Mouse (Mus musculus) liver, embryonic 12.5 days (tissue): ENCODE data around the gene Elp5. TPM values are rescaled to one million over a fixed set of nuclear protein-coding genes. Genes with fewer than 3 reads are reported as not detected.

Experiments
- ATAC-seq: fragments of 200-750 bp; cut with Nextera tagmentation; 2 replicates; pipeline ENCODE4 v1.8.0; 2017; ENCODE audit warnings: moderate number of reproducible peaks, mild to moderate bottlenecking, moderate library complexity
- H3K27ac ChIP-seq: fragments of 300-500 bp; sonication (generic); 2 replicates; pipeline ENCODE4 v1.5.1; 2016; ENCODE audit warnings: mild to moderate bottlenecking
- H3K27me3 ChIP-seq: fragments of 300-500 bp; sonication (generic); replicated peaks from 2 replicates; pipeline ENCODE4 v1.6.1; 2016; ENCODE audit warnings: mild to moderate bottlenecking, moderate library complexity
- H3K36me3 ChIP-seq: fragments of 300-500 bp; sonication (generic); 2 replicates; pipeline ENCODE4 v1.6.1; 2016; ENCODE audit warnings: mild to moderate bottlenecking, moderate library complexity
- H3K4me1 ChIP-seq: fragments of 300-500 bp; sonication (generic); 2 replicates; pipeline ENCODE4 v1.6.1; 2016
- H3K4me2 ChIP-seq: fragments of 300-500 bp; sonication (generic); 2 replicates; pipeline ENCODE4 v1.6.1; 2016; ENCODE audit warnings: mild to moderate bottlenecking, moderate library complexity
- H3K4me3 ChIP-seq: fragments of 300-500 bp; sonication (generic); 2 replicates; pipeline ENCODE4 v1.5.1; 2016; ENCODE audit warnings: mild to moderate bottlenecking, moderate library complexity
- H3K9ac ChIP-seq: fragments of 300-500 bp; sonication (generic); 2 replicates; pipeline ENCODE4 v1.6.1; 2016; ENCODE audit warnings: mild to moderate bottlenecking, moderate library complexity
- H3K9me3 ChIP-seq: fragments of 300-500 bp; sonication (generic); replicated peaks from 2 replicates; pipeline ENCODE4 v1.6.1; 2016; ENCODE audit warnings: mild to moderate bottlenecking, moderate library complexity
- WGBS: fragments of 180-500 bp; shearing (Covaris S2); methylation state at CpG from one replicate; pipeline ENCODE4 v1.1.7; 2016; ENCODE audit not compliant: insufficient replicate concordance; 5-methylcytosine and 5-hydroxymethylcytosine counted together
- polyA plus RNA-seq: library from polyadenylated mRNA; unstranded; fragments of >200 nt; fragmentation: Nextera tagmentation; extraction: Ambion mirVana; gene quantifications from 2 replicates; pipeline ENCODE4 v1.2.1, GENCODE M21; 2016

Gene Elp5
- polyA plus RNA-seq, 1 experiment from 2014 or later, result 91.8 TPM

- Histone ChIP-seq H3K4me3 (peak overlapping the region; percentile 68; the same call in 1 of the 2 replicates), H3K4me1 (peaks cover 42% of the 10 kb centered on the region), H3K27ac (no peak overlapping the region), H3K4me2 (peak overlapping the region; percentile 84), H3K9ac (peak overlapping the region; percentile 82), H3K9me3 (no peaks in the 10 kb centered on the region), H3K27me3 (no peaks in the 10 kb centered on the region), H3K36me3 (peaks cover 50% of the 10 kb centered on the region)
- ATAC-seq, result no peak
- WGBS, result 62% methylated on average over 5 of the region's 5 CpGs
Measured at GRCm38 (mm10) chr11:70014051-70014450, 31.7 kb upstream of the Elp5 start.

DNA sequence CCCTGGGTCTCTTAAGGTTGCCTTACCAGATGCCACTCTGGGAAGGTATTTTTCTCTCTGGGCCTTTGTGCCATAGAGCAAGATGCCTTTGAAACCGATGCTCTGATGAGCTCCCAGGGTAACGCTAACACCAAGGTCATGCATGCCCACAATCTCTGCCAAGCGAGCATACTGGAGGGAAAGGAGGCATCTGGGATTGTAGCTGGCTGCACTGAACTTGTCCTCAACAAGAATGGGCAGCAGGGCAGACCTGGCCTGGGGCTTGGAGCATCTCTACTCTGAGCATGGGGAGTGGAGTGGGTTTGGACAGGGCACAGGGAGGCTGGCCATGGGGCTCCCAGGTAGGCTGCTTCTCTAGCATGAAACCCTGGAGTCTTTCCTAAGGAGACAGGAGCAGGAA is 31.1 kb upstream of the Elp5 start:
- H3K27me3 ChIP-seq, result no peaks in the 10 kb centered on the region
- H3K9me3 ChIP-seq, result no peaks in the 10 kb centered on the region
- H3K9ac ChIP-seq, result no peak overlapping the region
- ATAC-seq, result no peak
- no peak overlapping the region for H3K4me3 ChIP-seq
- peaks cover 56% of the 10 kb centered on the region for H3K36me3 ChIP-seq
- H3K4me2 ChIP-seq, result no peak overlapping the region
- no peak overlapping the region for H3K27ac ChIP-seq
- H3K4me1 ChIP-seq, result peaks cover 36% of the 10 kb centered on the region
- 81% methylated on average over 3 of the region's 3 CpGs for WGBS

DNA sequence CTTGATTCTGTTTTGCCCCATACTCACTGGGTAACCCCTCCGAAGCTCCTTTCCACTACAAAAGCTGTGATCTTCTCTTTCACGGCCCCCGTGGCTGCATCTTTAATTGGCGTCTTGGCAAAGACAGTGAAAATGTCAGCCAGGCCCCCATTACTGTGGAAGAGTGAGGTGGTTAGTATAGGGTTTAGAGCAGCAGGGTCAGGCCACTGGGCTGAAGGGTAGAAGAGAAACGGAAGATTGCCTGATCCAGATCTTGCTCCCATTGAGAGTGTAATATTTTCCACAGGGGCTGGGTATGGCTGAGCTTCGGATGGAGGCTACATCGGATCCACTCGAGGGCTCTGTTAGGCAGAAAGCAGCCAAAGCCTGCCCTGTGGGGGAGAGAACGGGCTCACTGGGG is 30.6 kb upstream of the Elp5 start:
- no peak for ATAC-seq
- Histone ChIP-seq H3K4me2 (no peak overlapping the region), H3K4me3 (no peak overlapping the region), H3K27me3 (no peaks in the 10 kb centered on the region), H3K9ac (no peak overlapping the region), H3K27ac (no peak overlapping the region), H3K9me3 (no peaks in the 10 kb centered on the region), H3K36me3 (peaks cover 61% of the 10 kb centered on the region), H3K4me1 (peaks cover 31% of the 10 kb centered on the region)
- WGBS, result 84% methylated on average over 9 of the region's 9 CpGs

GRCm38 (mm10) chr11:70010961-70011360 is 28.6 kb upstream of the Elp5 start:
- H3K4me1 ChIP-seq, result peaks cover 20% of the 10 kb centered on the region
- no peaks in the 10 kb centered on the region for H3K9me3 ChIP-seq
- 89% methylated on average over 10 of the region's 10 CpGs for WGBS
- peaks cover 81% of the 10 kb centered on the region for H3K36me3 ChIP-seq
- H3K4me3 ChIP-seq, result no peak overlapping the region
- no peaks in the 10 kb centered on the region for H3K27me3 ChIP-seq
- no peak overlapping the region for H3K4me2 ChIP-seq
- no peak overlapping the region for H3K9ac ChIP-seq
- no peak overlapping the region for H3K27ac ChIP-seq
- ATAC-seq, result no peak

DNA sequence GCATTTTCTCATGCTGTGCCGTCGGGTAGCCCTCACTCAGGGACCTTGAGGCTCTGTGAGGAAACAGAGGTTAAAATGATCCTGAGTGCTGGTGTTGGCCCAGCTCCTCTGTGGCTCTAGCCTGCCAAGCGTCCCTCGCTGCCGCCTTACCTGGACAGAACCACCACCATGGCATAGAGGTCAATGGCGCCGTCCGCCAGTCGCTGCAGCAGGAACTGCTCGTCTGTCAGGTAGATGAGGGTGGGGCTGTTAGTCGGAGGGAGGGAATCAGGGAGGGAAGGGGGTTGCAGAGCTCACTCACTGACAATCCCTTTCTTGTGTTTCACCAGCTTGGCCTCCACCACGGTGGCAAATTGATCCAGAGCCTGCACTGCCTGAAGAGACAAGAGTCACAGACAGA is 28.2 kb upstream of the Elp5 start:
- 79% methylated on average over 12 of the region's 12 CpGs for WGBS
- Histone ChIP-seq H3K4me3 (no peak overlapping the region), H3K9ac (no peak overlapping the region), H3K27ac (no peak overlapping the region), H3K4me2 (no peak overlapping the region), H3K4me1 (peaks cover 16% of the 10 kb centered on the region), H3K27me3 (no peaks in the 10 kb centered on the region), H3K9me3 (no peaks in the 10 kb centered on the region), H3K36me3 (peaks cover 85% of the 10 kb centered on the region)
- ATAC-seq, result no peak

GRCm38 (mm10) chr11:70010033-70010432 is 27.7 kb upstream of the Elp5 start:
- H3K27me3 ChIP-seq, result no peaks in the 10 kb centered on the region
- no peak overlapping the region for H3K4me3 ChIP-seq
- no peak overlapping the region for H3K4me2 ChIP-seq
- WGBS, result 82% methylated on average over 6 of the region's 6 CpGs
- no peak for ATAC-seq
- no peak overlapping the region for H3K9ac ChIP-seq
- peaks cover 13% of the 10 kb centered on the region for H3K4me1 ChIP-seq
- H3K27ac ChIP-seq, result no peak overlapping the region
- peaks cover 90% of the 10 kb centered on the region for H3K36me3 ChIP-seq
- H3K9me3 ChIP-seq, result no peaks in the 10 kb centered on the region

DNA sequence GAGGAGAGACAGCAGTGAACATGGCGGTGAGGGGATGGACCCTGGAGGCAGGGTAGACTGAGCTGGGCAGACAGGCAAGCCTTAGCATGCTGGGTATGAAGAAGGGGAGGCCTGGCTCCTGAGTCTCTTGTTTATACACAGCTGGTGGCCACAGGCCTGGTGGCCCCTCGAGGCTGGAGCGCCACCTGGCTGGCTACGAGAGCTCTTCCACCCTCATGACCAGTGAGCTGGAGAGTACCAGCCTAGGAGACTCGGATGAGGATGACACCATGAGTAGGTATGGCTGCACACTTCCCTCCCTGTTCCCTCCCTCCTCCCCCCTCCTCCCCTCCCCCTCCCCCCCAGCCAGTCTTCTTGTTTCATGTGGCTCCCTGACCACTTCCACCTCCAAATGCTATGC is 23.2 kb upstream of the Elp5 start:
- H3K4me1 ChIP-seq, result peaks cover 27% of the 10 kb centered on the region
- H3K9ac ChIP-seq, result no peak overlapping the region
- H3K9me3 ChIP-seq, result no peaks in the 10 kb centered on the region
- H3K36me3 ChIP-seq, result peaks cover 60% of the 10 kb centered on the region
- no peaks in the 10 kb centered on the region for H3K27me3 ChIP-seq
- ATAC-seq, result no peak
- H3K4me2 ChIP-seq, result no peak overlapping the region
- no peak overlapping the region for H3K27ac ChIP-seq
- WGBS, result 72% methylated on average over 5 of the region's 5 CpGs
- no peak overlapping the region for H3K4me3 ChIP-seq

GRCm38 (mm10) chr11:70002471-70002870 is 20.2 kb upstream of the Elp5 start:
- Histone ChIP-seq H3K27me3 (no peaks in the 10 kb centered on the region), H3K36me3 (peaks cover 58% of the 10 kb centered on the region), H3K4me3 (no peak overlapping the region), H3K4me2 (peak overlapping the region; percentile 97; the same call in 1 of the 2 replicates), H3K9me3 (no peaks in the 10 kb centered on the region), H3K9ac (no peak overlapping the region), H3K4me1 (peaks cover 55% of the 10 kb centered on the region), H3K27ac (no peak overlapping the region)
- 70% methylated on average over 2 of the region's 2 CpGs for WGBS
- no peak for ATAC-seq

DNA sequence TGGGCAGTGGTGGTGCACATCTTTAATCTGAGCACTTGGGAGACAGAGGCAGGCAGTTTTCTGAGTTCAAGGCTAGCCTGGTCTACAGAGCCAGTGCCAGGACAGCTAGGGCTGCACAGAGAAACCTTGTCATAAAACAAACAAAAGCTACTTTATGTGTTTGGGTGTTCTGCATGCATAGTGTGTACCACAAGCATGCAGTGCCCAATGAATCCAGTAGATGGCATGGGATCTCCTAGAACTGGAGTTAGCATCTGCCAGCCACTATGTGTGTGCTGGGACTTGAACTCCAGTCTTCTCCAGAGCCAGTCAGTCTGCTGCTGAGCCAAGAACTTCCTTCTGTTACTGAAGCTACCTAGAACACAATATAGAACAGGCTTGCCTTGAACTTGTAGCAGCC is 19.5 kb upstream of the Elp5 start:
- Histone ChIP-seq H3K4me3 (0 out of 2 replicates have a peak overlapping the region, but pooled peaks have one; percentile 73), H3K27ac (no peak overlapping the region), H3K27me3 (no peaks in the 10 kb centered on the region), H3K4me1 (peaks cover 61% of the 10 kb centered on the region), H3K4me2 (peak overlapping the region; percentile 97), H3K9me3 (no peaks in the 10 kb centered on the region), H3K36me3 (peaks cover 52% of the 10 kb centered on the region), H3K9ac (no peak overlapping the region)
- ATAC-seq, result no peak

GRCm38 (mm10) chr11:70001159-70001558 is 18.8 kb upstream of the Elp5 start:
- peak overlapping the region; percentile 87; the same call in 1 of the 2 replicates for H3K27ac ChIP-seq

DNA sequence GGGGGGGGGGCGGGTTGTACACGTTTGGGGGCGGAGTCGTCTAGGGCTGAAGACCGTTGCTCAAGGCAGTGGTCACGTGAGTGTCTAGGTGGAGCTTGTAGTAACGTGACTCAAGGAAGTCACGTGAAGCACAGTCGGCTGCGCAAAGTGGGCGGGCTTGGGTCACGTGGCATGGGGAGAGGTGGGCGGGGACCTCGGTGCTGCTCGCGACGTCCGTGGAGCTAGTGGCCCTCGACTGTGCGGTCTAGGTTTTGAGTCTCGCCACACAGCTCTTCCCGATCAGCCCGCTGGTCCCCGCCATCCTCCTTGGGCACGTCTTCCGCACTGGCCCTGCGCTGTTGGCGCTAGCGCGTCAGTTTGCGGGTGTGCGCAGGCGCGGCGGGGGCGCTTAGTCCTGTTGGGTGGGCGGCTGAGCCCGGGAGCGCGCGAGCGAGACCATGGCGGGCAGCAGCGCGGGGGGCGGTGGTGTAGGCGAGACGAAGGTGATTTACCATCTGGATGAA is 18.1 kb upstream of the Elp5 start, which contains the start of gene Dvl2:
Gene Dvl2, plus strand, starts transcription at position 200 of the 503 bp plus-strand sequence.
- WGBS, result under 1% methylated on average over 48 of the region's 48 CpGs
- peak within 1 kb of the TSS; percentile 84 for H3K9ac ChIP-seq
- peak; percentile 28 for ATAC-seq

More at GRCm38 (mm10) chr11:70001159-70001558, 18.8 kb upstream of the Elp5 start:
- H3K27me3 ChIP-seq, result no peaks in the 10 kb centered on the region
- H3K4me3 ChIP-seq, result peak overlapping the region; percentile 73
- ATAC-seq, result no peak
- peaks cover 62% of the 10 kb centered on the region for H3K4me1 ChIP-seq
- H3K4me2 ChIP-seq, result peak overlapping the region; percentile 97
- H3K9ac ChIP-seq, result peak overlapping the region; percentile 84
- no peaks in the 10 kb centered on the region for H3K9me3 ChIP-seq
- WGBS, result 10% methylated on average over 8 of the region's 8 CpGs
- H3K36me3 ChIP-seq, result peaks cover 45% of the 10 kb centered on the region

DNA sequence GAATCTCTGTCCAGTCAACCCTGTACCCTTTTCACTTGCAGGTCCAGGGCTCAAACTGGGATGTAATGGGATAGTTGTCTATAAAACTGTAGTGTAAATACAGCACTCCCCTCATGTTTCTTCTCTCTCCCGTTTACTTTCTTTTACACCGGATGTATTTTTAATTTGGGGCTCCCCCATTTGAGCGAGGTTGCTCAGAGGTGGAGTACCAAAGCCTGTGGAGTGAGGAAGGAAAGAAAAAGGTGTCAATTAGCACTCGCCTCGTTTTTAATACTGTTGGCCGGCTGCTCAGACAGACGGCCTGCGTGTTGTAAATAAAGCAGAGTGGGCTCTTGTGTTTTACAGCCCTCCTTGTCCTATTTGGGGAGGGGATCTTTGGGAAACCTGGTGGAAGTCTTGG is 17.3 kb upstream of the Elp5 start:
- no peak for ATAC-seq
- Histone ChIP-seq H3K27ac (peak overlapping the region; percentile 87), H3K36me3 (peaks cover 33% of the 10 kb centered on the region), H3K4me1 (peaks cover 67% of the 10 kb centered on the region), H3K9me3 (no peaks in the 10 kb centered on the region), H3K4me3 (peak overlapping the region; percentile 73; the same call in 1 of the 2 replicates), H3K27me3 (no peaks in the 10 kb centered on the region), H3K4me2 (peak overlapping the region; percentile 97), H3K9ac (no peak overlapping the region)
- WGBS, result 88% methylated on average over 8 of the region's 8 CpGs

More for the DNA sequence above, 18.1 kb upstream of the Elp5 start, which contains the start of gene Dvl2:
- H3K9me3 ChIP-seq, result no peaks in the 10 kb centered on the region
- H3K4me3 ChIP-seq, result peak within 1 kb of the TSS; percentile 73
- H3K4me2 ChIP-seq, result peak within 1 kb of the TSS; percentile 97
- H3K27me3 ChIP-seq, result no peaks in the 10 kb centered on the region
- H3K4me1 ChIP-seq, result peaks cover 62% of the 10 kb centered on the region
- H3K27ac ChIP-seq, result peak within 1 kb of the TSS; percentile 87
- H3K36me3 ChIP-seq, result peaks cover 38% of the 10 kb centered on the region
